Mouse (Mus musculus): ENCODE measurements at regions not wholly inside any gene's neighbourhood (a gene's known extent, or its start where the extent isn't known, plus 50 kb on each side); places are given as distances from the start of the nearest gene placed in this dataset.

- TF ChIP-seq KAT2A (IDR thresholded peaks at IDR 0.05; ENCODE audit: insufficient replicate concordance, low read length) = no peak
- TF ChIP-seq ELF1 (IDR thresholded peaks at IDR 0.05; ENCODE audit: low read depth, low read length) = no peak
- no peak for TF ChIP-seq CTCF (conservative IDR thresholded peaks at IDR 0.05 in 1 of 2, IDR thresholded peaks at IDR 0.05 in 1 of 2; ENCODE audit: low read depth in 2 of 2, low read length in 2 of 2)
- no peak for TF ChIP-seq ZC3H11A (IDR thresholded peaks at IDR 0.05; ENCODE audit: low read depth, low read length)
- no peak for TF ChIP-seq EP300 (IDR thresholded peaks at IDR 0.05; ENCODE audit: low read length)
- no peak for TF ChIP-seq TCF12 (IDR thresholded peaks at IDR 0.05; ENCODE audit: low read depth, low read length)
- no peak for TF ChIP-seq POLR2A (IDR thresholded peaks at IDR 0.05; ENCODE audit: low read depth, low read length)
- no peak for TF ChIP-seq USF1 (IDR thresholded peaks at IDR 0.05; ENCODE audit: low read depth, low read length)
- no peak for TF ChIP-seq GABPA (IDR thresholded peaks at IDR 0.05; ENCODE audit: insufficient replicate concordance, low read depth, low read length)
- no peak for TF ChIP-seq HCFC1 (IDR thresholded peaks at IDR 0.05; ENCODE audit: low read depth, low read length)
- TF ChIP-seq MAX (IDR thresholded peaks at IDR 0.05; ENCODE audit: low read length) = no peak
- TF ChIP-seq RCOR1 (conservative IDR thresholded peaks at IDR 0.05; ENCODE audit: low read depth, low read length) = no peak
- TF ChIP-seq ETS1 (conservative IDR thresholded peaks at IDR 0.05; ENCODE audit: low read depth, low read length) = no peak
These were observed 304.1 kb downstream of the Epha7 start for GRCm38 (mm10) chr4:29117025-29117424.

Data from CH12.LX (cell line).